Mouse (Mus musculus) cerebral cortex, adult 2 months (tissue): ENCODE results near the gene Txnrd1.

ENCODE experiments used
- WGBS: fragments of 180-500 bp; shearing (Covaris S2); methylation state at CpG from one replicate; pipeline ENCODE4 v1.1.7; 2018; 5-methylcytosine and 5-hydroxymethylcytosine counted together

Txnrd1 gene

GRCm38 (mm10) chr10:82866356-82866755 is 32.6 kb downstream of the Txnrd1 start, which contains the start of gene Eid3:
Gene Eid3, plus strand, starts transcription at chr10:82866626.
- WGBS, result 72% methylated on average over 9 of the region's 9 CpGs

- 78% methylated on average over 18 of the region's 18 CpGs for WGBS
These were observed 33.1 kb downstream of the Txnrd1 start for GRCm38 (mm10) chr10:82866832-82867231.

- 87% methylated on average over 6 of the region's 6 CpGs for WGBS
These were observed 34.8 kb downstream of the Txnrd1 start for GRCm38 (mm10) chr10:82868418-82869086.

GRCm38 (mm10) chr10:82875446-82875845 is 41.7 kb downstream of the Txnrd1 start:
- WGBS, result 65% methylated on average over 10 of the region's 10 CpGs

- WGBS, result 73% methylated on average over 16 of the region's 16 CpGs
These were observed 42.5 kb downstream of the Txnrd1 start for GRCm38 (mm10) chr10:82876076-82876796.

GRCm38 (mm10) chr10:82887354-82887753 is 53.6 kb downstream of the Txnrd1 start:
- 94% methylated on average over 6 of the region's 6 CpGs for WGBS

- WGBS, result 90% methylated on average over 8 of the region's 8 CpGs
These were observed 54.8 kb downstream of the Txnrd1 start for GRCm38 (mm10) chr10:82888576-82888975.

- 47% methylated on average over 9 of the region's 9 CpGs for WGBS
These were observed 55.8 kb downstream of the Txnrd1 start for GRCm38 (mm10) chr10:82889447-82889973.

- WGBS, result 73% methylated on average over 2 of the region's 2 CpGs
These were observed 57.2 kb downstream of the Txnrd1 start for GRCm38 (mm10) chr10:82890936-82891335.

- 92% methylated on average over 7 of the region's 7 CpGs for WGBS
These were observed 57.7 kb downstream of the Txnrd1 start for GRCm38 (mm10) chr10:82891427-82891826.

- WGBS, result 87% methylated on average over 9 of the region's 9 CpGs
These were observed 58.8 kb downstream of the Txnrd1 start for GRCm38 (mm10) chr10:82892442-82893055.

- 48% methylated on average over 18 of the region's 18 CpGs for WGBS
These were observed 60.3 kb downstream of the Txnrd1 start for GRCm38 (mm10) chr10:82893872-82894650.

- 95% methylated on average over 13 of the region's 13 CpGs for WGBS
These were observed 64.2 kb downstream of the Txnrd1 start for GRCm38 (mm10) chr10:82897936-82898335.

GRCm38 (mm10) chr10:82898893-82899292 is 65.1 kb downstream of the Txnrd1 start:
- 52% methylated on average over 7 of the region's 7 CpGs for WGBS

- 43% methylated on average over 16 of the region's 16 CpGs for WGBS
These were observed 66.2 kb downstream of the Txnrd1 start for GRCm38 (mm10) chr10:82899810-82900421.

GRCm38 (mm10) chr10:82900546-82900945 is 66.8 kb downstream of the Txnrd1 start:
- WGBS, result 26% methylated on average over 7 of the region's 7 CpGs

GRCm38 (mm10) chr10:82901436-82901835 is 67.7 kb downstream of the Txnrd1 start:
- 17% methylated on average over 7 of the region's 7 CpGs for WGBS

- WGBS, result 51% methylated on average over 7 of the region's 7 CpGs
These were observed 74.8 kb downstream of the Txnrd1 start for GRCm38 (mm10) chr10:82908526-82908925.

GRCm38 (mm10) chr10:82909382-82909781 is 75.6 kb downstream of the Txnrd1 start:
- 12% methylated on average over 9 of the region's 9 CpGs for WGBS

- 70% methylated on average over 3 of the region's 3 CpGs for WGBS
These were observed 76.4 kb downstream of the Txnrd1 start for GRCm38 (mm10) chr10:82910198-82910597.

GRCm38 (mm10) chr10:82913238-82913637 is 79.5 kb downstream of the Txnrd1 start:
- 96% methylated on average over 4 of the region's 4 CpGs for WGBS
